In genomic region chr11:75452812-75453557, GRCm38 (mm10) we compare ENCODE assay signal across 9 mouse cellular contexts. TPM values are rescaled to one million over a fixed set of nuclear protein-coding genes. Genes with fewer than 3 reads are reported as not detected.
DNase-seq lines count a peak whose midpoint lies in the region; ATAC-seq and TF ChIP-seq lines count a peak whose summit lies in the region.
"Had no signal": no experiment of that assay in that cellular context is flagged by ENCODE, and none has a peak within 500 bp of the region (broad histone marks: within the 10 kb centered on the region; RNA-seq: fewer than 3 reads in every experiment).

No protein-coding gene starts in this region.

- no peaks in the 10 kb centered on the region for H3K9me3 ChIP-seq in heart, embryonic 12.5 days (replicated peaks)
- no peaks in the 10 kb centered on the region for H3K9me3 ChIP-seq in liver, embryonic 12.5 days (replicated peaks)
- no peaks in the 10 kb centered on the region for H3K9me3 ChIP-seq in stomach, embryonic 16.5 days (replicated peaks; ENCODE audit: control insufficient read depth, low read length)
- no peaks in the 10 kb centered on the region for H3K9me3 ChIP-seq in forebrain, postnatal 0 days (ENCODE audit: low read length)

- H3K4me1 ChIP-seq in heart, embryonic 12.5 days (replicated peaks), result peaks cover 36% of the 10 kb centered on the region
- H3K4me1 ChIP-seq in liver, embryonic 12.5 days, result peaks cover 92% of the 10 kb centered on the region
- H3K4me1 ChIP-seq in stomach, embryonic 16.5 days (ENCODE audit: control insufficient read depth, insufficient read depth, low read length), result peaks cover 15% of the 10 kb centered on the region
- 0 out of 2 replicates have a peak, but pooled peaks cover 8% of the 10 kb centered on the region for H3K4me1 ChIP-seq in forebrain, postnatal 0 days (ENCODE audit: insufficient read depth)

- H3K27me3 ChIP-seq in heart, embryonic 12.5 days (replicated peaks), result no peaks in the 10 kb centered on the region
- no peaks in the 10 kb centered on the region for H3K27me3 ChIP-seq in liver, embryonic 12.5 days (replicated peaks)
- H3K27me3 ChIP-seq in stomach, embryonic 16.5 days (ENCODE audit: control insufficient read depth, insufficient read depth, low read length), result no peaks in the 10 kb centered on the region
- no peaks in the 10 kb centered on the region for H3K27me3 ChIP-seq in forebrain, postnatal 0 days (ENCODE audit: insufficient read depth, low read length)

- TF ChIP-seq CTCF in forebrain, postnatal 0 days (IDR thresholded peaks at IDR 0.05; ENCODE audit: low read depth), result no peak

- peaks cover 29% of the 10 kb centered on the region for H3K36me3 ChIP-seq in heart, embryonic 12.5 days
- peaks cover 46% of the 10 kb centered on the region for H3K36me3 ChIP-seq in liver, embryonic 12.5 days
- peaks cover 7% of the 10 kb centered on the region; the same call in 1 of the 2 replicates for H3K36me3 ChIP-seq in stomach, embryonic 16.5 days (ENCODE audit: control insufficient read depth, insufficient read depth, low read length)
- H3K36me3 ChIP-seq in forebrain, postnatal 0 days (ENCODE audit: insufficient read depth), result peaks cover 21% of the 10 kb centered on the region

- no peak for DNase-seq in heart, postnatal 14 days
- DNase-seq in ovary, postnatal 36 days (ENCODE audit: low spot score), result peak; percentile 3
- no peak for DNase-seq in ovary, postnatal 14 days (ENCODE audit: low spot score)
- no peak for DNase-seq in testis, postnatal 10 days (ENCODE audit: low spot score)
- no peak for DNase-seq in forebrain, postnatal 0 days
- DNase-seq: right cerebral cortex, postnatal 25 days had no signal

- no peak for ATAC-seq in heart, embryonic 12.5 days (ENCODE audit: insufficient number of reproducible peaks, low FRiP score)
- no peak for ATAC-seq in liver, embryonic 12.5 days
- ATAC-seq in stomach, embryonic 16.5 days (ENCODE audit: insufficient read depth, low FRiP score), result no peak
- no peak for ATAC-seq in forebrain, postnatal 0 days

- no peak overlapping the region for H3K27ac ChIP-seq in heart, embryonic 12.5 days (ENCODE audit: poor library complexity, severe bottlenecking)
- H3K27ac ChIP-seq in liver, embryonic 12.5 days, result peak overlapping the region; percentile 99
- H3K27ac ChIP-seq in stomach, embryonic 16.5 days (ENCODE audit: low read length), result no peak overlapping the region
- H3K27ac ChIP-seq in forebrain, postnatal 0 days (ENCODE audit: low read depth, low read length), result no peak overlapping the region

- peak overlapping the region; percentile 72; the same call in 1 of the 2 replicates for H3K4me3 ChIP-seq in heart, embryonic 12.5 days
- H3K4me3 ChIP-seq in liver, embryonic 12.5 days, result peak overlapping the region; percentile 73
- H3K4me3 ChIP-seq in stomach, embryonic 16.5 days (replicated peaks; ENCODE audit: low read length), result peak overlapping the region; percentile 73; the same call in 1 of the 2 replicates
- H3K4me3 ChIP-seq in forebrain, postnatal 0 days (ENCODE audit: low read depth, low read length), result no peak overlapping the region

- intact Hi-C loops in heart, postnatal 14 days (cut with DNase I), result loop anchor here (5.0 kb wide), 3 partner anchors 34 to 119 kb away; partner anchors contain the start of gene Prpf8

- 92% methylated on average over 31 of the region's 31 CpGs for WGBS in heart, embryonic 12.5 days
- WGBS in liver, embryonic 12.5 days (ENCODE audit: insufficient replicate concordance), result 86% methylated on average over 31 of the region's 31 CpGs
- 91% methylated on average over 31 of the region's 31 CpGs for WGBS in stomach, embryonic 16.5 days
- 92% methylated on average over 31 of the region's 31 CpGs for WGBS in forebrain, postnatal 0 days

- 0 out of 2 replicates have a peak overlapping the region, but pooled peaks have one; percentile 75 for H3K9ac ChIP-seq in heart, embryonic 12.5 days
- H3K9ac ChIP-seq in liver, embryonic 12.5 days, result peak overlapping the region; percentile 85; the same call in 1 of the 2 replicates
- no peak overlapping the region; the same call in 1 of the 2 replicates for H3K9ac ChIP-seq in stomach, embryonic 16.5 days (ENCODE audit: low read length)
- no peak overlapping the region for H3K9ac ChIP-seq in forebrain, postnatal 0 days

- H3K4me2 ChIP-seq in heart, embryonic 12.5 days, result peak overlapping the region; percentile 97
- peak overlapping the region; percentile 100 for H3K4me2 ChIP-seq in liver, embryonic 12.5 days
- peak overlapping the region; percentile 100; the same call in 1 of the 2 replicates for H3K4me2 ChIP-seq in stomach, embryonic 16.5 days (ENCODE audit: low read depth, low read length)
- no peak overlapping the region; the same call in 1 of the 2 replicates for H3K4me2 ChIP-seq in forebrain, postnatal 0 days (ENCODE audit: low read depth)

RNA-seq across cellular contexts. Expression of gene Wdr81, which starts 1.5 kb away (rescaled TPM):
- 5.6 and 5.7 TPM in 2 replicates for polyA plus RNA-seq in heart, embryonic 12.5 days (2016; fragmentation: Nextera tagmentation; extraction: Ambion mirVana)
- 10 to 100 TPM in 1 of 2 experiments, 1 to 10 TPM in 1; 9.2 to 10.3 TPM for total RNA-seq in heart, postnatal 14 days (2021)
- polyA plus RNA-seq in liver, embryonic 12.5 days (2016; fragmentation: Nextera tagmentation; extraction: Ambion mirVana), result 24.8 and 25.0 TPM in 2 replicates
- 6.8 and 7.0 TPM in 2 replicates for polyA plus RNA-seq in stomach, embryonic 16.5 days (2015; fragmentation: Nextera tagmentation; extraction: Ambion mirVana)
- 15.8 and 15.9 TPM in 2 replicates for total RNA-seq in forebrain, postnatal 0 days (2014; rRNA removed)
- polyA plus RNA-seq in forebrain, postnatal 0 days (2015; fragmentation: Nextera tagmentation; extraction: Ambion mirVana), result 4.2 and 4.9 TPM in 2 replicates

RNA-seq across cellular contexts. Expression of gene Tlcd2, which starts 8.5 kb away (rescaled TPM):
- polyA plus RNA-seq in heart, embryonic 12.5 days (2016; fragmentation: Nextera tagmentation; extraction: Ambion mirVana), result 12.7 and 13.1 TPM in 2 replicates
- total RNA-seq in heart, postnatal 14 days (2021), result 10 to 100 TPM; 11.8 to 11.9 TPM
- polyA plus RNA-seq in liver, embryonic 12.5 days (2016; fragmentation: Nextera tagmentation; extraction: Ambion mirVana), result 19.6 and 21.4 TPM in 2 replicates
- polyA plus RNA-seq in stomach, embryonic 16.5 days (2015; fragmentation: Nextera tagmentation; extraction: Ambion mirVana), result 22.7 and 22.9 TPM in 2 replicates
- total RNA-seq in forebrain, postnatal 0 days (2014; rRNA removed), result 0.31 and 1.4 TPM in 2 replicates
- polyA plus RNA-seq in forebrain, postnatal 0 days (2015; fragmentation: Nextera tagmentation; extraction: Ambion mirVana), result 0.79 and 1.2 TPM in 2 replicates

RNA-seq across cellular contexts. Expression of gene Serpinf2, which starts 13.6 kb away (rescaled TPM):
- 0.86 and 6.4 TPM in 2 replicates for polyA plus RNA-seq in heart, embryonic 12.5 days (2016; fragmentation: Nextera tagmentation; extraction: Ambion mirVana)
- total RNA-seq in heart, postnatal 14 days (2021), result not detected
- polyA plus RNA-seq in liver, embryonic 12.5 days (2016; fragmentation: Nextera tagmentation; extraction: Ambion mirVana), result 351 and 375 TPM in 2 replicates
- polyA plus RNA-seq in stomach, embryonic 16.5 days (2015; fragmentation: Nextera tagmentation; extraction: Ambion mirVana), result 65.3 and 68.3 TPM in 2 replicates
- total RNA-seq in forebrain, postnatal 0 days (2014; rRNA removed), result 0.24 TPM in 1 of 2 replicates, not detected in the other
- polyA plus RNA-seq in forebrain, postnatal 0 days (2015; fragmentation: Nextera tagmentation; extraction: Ambion mirVana), result not detected in 2 replicates

RNA-seq across cellular contexts. Expression of gene Serpinf1, which starts 30.5 kb away (rescaled TPM):
- 39.6 and 39.7 TPM in 2 replicates for polyA plus RNA-seq in heart, embryonic 12.5 days (2016; fragmentation: Nextera tagmentation; extraction: Ambion mirVana)
- 10 to 100 TPM; 24.8 to 31.9 TPM for total RNA-seq in heart, postnatal 14 days (2021)
- polyA plus RNA-seq in liver, embryonic 12.5 days (2016; fragmentation: Nextera tagmentation; extraction: Ambion mirVana), result 158 and 172 TPM in 2 replicates
- 60.2 and 72.8 TPM in 2 replicates for polyA plus RNA-seq in stomach, embryonic 16.5 days (2015; fragmentation: Nextera tagmentation; extraction: Ambion mirVana)
- total RNA-seq in forebrain, postnatal 0 days (2014; rRNA removed), result 43.0 and 53.3 TPM in 2 replicates
- polyA plus RNA-seq in forebrain, postnatal 0 days (2015; fragmentation: Nextera tagmentation; extraction: Ambion mirVana), result 44.6 and 57.7 TPM in 2 replicates

RNA-seq across cellular contexts. Expression of gene Prpf8, which starts 33.6 kb away (rescaled TPM):
- polyA plus RNA-seq in heart, embryonic 12.5 days (2016; fragmentation: Nextera tagmentation; extraction: Ambion mirVana), result 41.3 and 42.7 TPM in 2 replicates
- total RNA-seq in heart, postnatal 14 days (2021), result 10 to 100 TPM; 84.8 to 93.3 TPM
- polyA plus RNA-seq in liver, embryonic 12.5 days (2016; fragmentation: Nextera tagmentation; extraction: Ambion mirVana), result 46.6 and 47.9 TPM in 2 replicates
- polyA plus RNA-seq in stomach, embryonic 16.5 days (2015; fragmentation: Nextera tagmentation; extraction: Ambion mirVana), result 42.4 and 43.8 TPM in 2 replicates
- total RNA-seq in forebrain, postnatal 0 days (2014; rRNA removed), result 89.0 and 120 TPM in 2 replicates
- polyA plus RNA-seq in forebrain, postnatal 0 days (2015; fragmentation: Nextera tagmentation; extraction: Ambion mirVana), result 25.6 and 27.9 TPM in 2 replicates

Comparison
In these comparisons a context has a peak if more than half of its experiments do, and no peak if none do; other contexts are left out.
1. H3K9ac ChIP-seq: peak in heart, embryonic 12.5 days (single experiment) and liver, embryonic 12.5 days (single experiment); none in stomach, embryonic 16.5 days (single experiment) and forebrain, postnatal 0 days (single experiment).